Mouse (Mus musculus) intestine, postnatal 0 days (tissue): Measurements from ENCODE around the gene Cdh15. TPM values are rescaled to one million over a fixed set of nuclear protein-coding genes. Genes with fewer than 3 reads are reported as not detected.

Experiments
- ATAC-seq: fragments of 200-750 bp; cut with Nextera tagmentation; 2 replicates; pipeline ENCODE4 v1.8.0; 2017; ENCODE audit warnings: mild to moderate bottlenecking, moderate TSS enrichment, moderate library complexity
- H3K27ac ChIP-seq: fragments of 300-500 bp; sonication (generic); 2 replicates; pipeline ENCODE4 v1.5.1; 2014; ENCODE audit warnings: mild to moderate bottlenecking, low read depth, low read length, moderate library complexity
- H3K27me3 ChIP-seq: fragments of 300-500 bp; sonication (generic); replicated peaks from 2 replicates; pipeline ENCODE4 v1.6.1; 2014; ENCODE audit warnings: low read length, mixed read lengths; ENCODE audit not compliant: control insufficient read depth, insufficient read depth
- H3K36me3 ChIP-seq: fragments of 300-500 bp; sonication (generic); 2 replicates; pipeline ENCODE4 v1.6.1; 2014; ENCODE audit warnings: mild to moderate bottlenecking, moderate library complexity; ENCODE audit not compliant: control insufficient read depth, insufficient read depth
- H3K4me1 ChIP-seq: fragments of 300-500 bp; sonication (generic); replicated peaks from 2 replicates; pipeline ENCODE4 v1.6.1; 2014; ENCODE audit warnings: antibody characterized with exemption, low read length, mixed read lengths; ENCODE audit not compliant: control insufficient read depth, insufficient read depth
- H3K4me2 ChIP-seq: fragments of 300-500 bp; sonication (generic); replicated peaks from 2 replicates; pipeline ENCODE4 v1.6.1; 2014; ENCODE audit warnings: low read depth, mild to moderate bottlenecking, moderate library complexity
- H3K4me3 ChIP-seq: fragments of 300-500 bp; sonication (generic); 2 replicates; pipeline ENCODE4 v1.5.1; 2014; ENCODE audit warnings: low read depth, low read length
- H3K9ac ChIP-seq: fragments of 300-500 bp; sonication (generic); 2 replicates; pipeline ENCODE4 v1.6.1; 2014; ENCODE audit warnings: mild to moderate bottlenecking, low read depth, low read length
- H3K9me3 ChIP-seq: fragments of 300-500 bp; sonication (generic); 2 replicates; pipeline ENCODE4 v1.6.1; 2016; ENCODE audit warnings: mixed run types; ENCODE audit not compliant: control insufficient read depth
- CTCF ChIP-seq: sonication (generic); IDR thresholded peaks from 2 replicates; pipeline ENCODE4 v1.5.1; 2016; ENCODE audit warnings: low read depth, mild to moderate bottlenecking, control low read depth, antibody characterized with exemption, moderate library complexity
- WGBS: fragments of 180-500 bp; shearing (Covaris S2); extraction: QIAGEN DNeasy Blood & Tissue Kit; methylation state at CpG from one replicate; pipeline ENCODE4 v1.1.7; 2014; 5-methylcytosine and 5-hydroxymethylcytosine counted together
- polyA plus RNA-seq: library from polyadenylated mRNA; unstranded; fragments of >200 nt; fragmentation: Nextera tagmentation; extraction: Ambion mirVana; gene quantifications from 2 replicates; pipeline ENCODE4 v1.2.1, GENCODE M21; 2015

Cdh15 gene
- polyA plus RNA-seq: 0.04 and 0.07 TPM in 2 replicates

- Histone ChIP-seq H3K27ac (no peak within 1 kb of the TSS), H3K4me1 (no peaks in the 10 kb centered on the region), H3K27me3 (no peaks in the 10 kb centered on the region), H3K36me3 (no peaks in the 10 kb centered on the region), H3K9me3 (no peaks in the 10 kb centered on the region), H3K4me2 (0 out of 2 replicates have a peak within 1 kb of the TSS, but pooled peaks have one; percentile 9), H3K9ac (no peak within 1 kb of the TSS), H3K4me3 (no peak within 1 kb of the TSS)
- 18% methylated on average over 18 of the region's 18 CpGs for WGBS
- 0 out of 2 replicates have a peak, but pooled peaks have one; percentile 53 for ATAC-seq
- no peak for TF ChIP-seq CTCF
Measured at GRCm38 (mm10) chr8:122847829-122848561, at the start of gene Cdh15. Gene Cdh15, plus strand, starts transcription at chr8:122847966.

GRCm38 (mm10) chr8:122803906-122804761 lies 43.6 kb upstream of the Cdh15 start:
- Histone ChIP-seq H3K27ac (no peak overlapping the region), H3K4me2 (no peak overlapping the region), H3K4me1 (no peaks in the 10 kb centered on the region), H3K4me3 (no peak overlapping the region), H3K36me3 (peaks cover 13% of the 10 kb centered on the region), H3K9me3 (no peaks in the 10 kb centered on the region), H3K9ac (no peak overlapping the region), H3K27me3 (no peaks in the 10 kb centered on the region)
- TF ChIP-seq CTCF: no peak
- ATAC-seq: no peak
- 57% methylated on average over 15 of the region's 15 CpGs for WGBS

- 69% methylated on average over 3 of the region's 3 CpGs for WGBS
Measured at GRCm38 (mm10) chr8:122805349-122805748, 42.4 kb upstream of the Cdh15 start.

GRCm38 (mm10) chr8:122806956-122807538 lies 40.7 kb upstream of the Cdh15 start:
- no peaks in the 10 kb centered on the region for H3K27me3 ChIP-seq
- H3K9me3 ChIP-seq: no peaks in the 10 kb centered on the region
- no peak overlapping the region for H3K9ac ChIP-seq
- no peak overlapping the region for H3K4me2 ChIP-seq
- no peak for ATAC-seq
- WGBS: 67% methylated on average over 7 of the region's 7 CpGs
- no peak overlapping the region for H3K4me3 ChIP-seq
- H3K27ac ChIP-seq: no peak overlapping the region
- no peaks in the 10 kb centered on the region for H3K4me1 ChIP-seq
- H3K36me3 ChIP-seq: peaks cover 28% of the 10 kb centered on the region
- TF ChIP-seq CTCF: no peak

More at GRCm38 (mm10) chr8:122805349-122805748, 42.4 kb upstream of the Cdh15 start:
- H3K27ac ChIP-seq: no peak overlapping the region
- no peaks in the 10 kb centered on the region for H3K27me3 ChIP-seq
- no peaks in the 10 kb centered on the region for H3K9me3 ChIP-seq
- H3K9ac ChIP-seq: no peak overlapping the region
- H3K36me3 ChIP-seq: peaks cover 13% of the 10 kb centered on the region
- H3K4me3 ChIP-seq: no peak overlapping the region
- no peak overlapping the region for H3K4me2 ChIP-seq
- no peak for ATAC-seq
- no peak for TF ChIP-seq CTCF
- no peaks in the 10 kb centered on the region for H3K4me1 ChIP-seq

GRCm38 (mm10) chr8:122807907-122808306 lies 39.9 kb upstream of the Cdh15 start:
- no peak for TF ChIP-seq CTCF
- H3K36me3 ChIP-seq: peaks cover 23% of the 10 kb centered on the region; the same call in 1 of the 2 replicates
- no peak overlapping the region for H3K4me3 ChIP-seq
- no peak for ATAC-seq
- H3K4me1 ChIP-seq: no peaks in the 10 kb centered on the region
- no peak overlapping the region for H3K9ac ChIP-seq
- H3K9me3 ChIP-seq: no peaks in the 10 kb centered on the region
- no peak overlapping the region for H3K4me2 ChIP-seq
- H3K27ac ChIP-seq: no peak overlapping the region
- no peaks in the 10 kb centered on the region for H3K27me3 ChIP-seq
- WGBS: 88% methylated on average over 4 of the region's 4 CpGs

GRCm38 (mm10) chr8:122810376-122810775 lies 37.4 kb upstream of the Cdh15 start:
- no peak for TF ChIP-seq CTCF
- H3K4me1 ChIP-seq: no peaks in the 10 kb centered on the region
- ATAC-seq: no peak
- H3K27ac ChIP-seq: no peak overlapping the region
- H3K9me3 ChIP-seq: no peaks in the 10 kb centered on the region
- 76% methylated on average over 8 of the region's 8 CpGs for WGBS
- H3K27me3 ChIP-seq: no peaks in the 10 kb centered on the region
- H3K36me3 ChIP-seq: peaks cover 43% of the 10 kb centered on the region
- H3K4me2 ChIP-seq: no peak overlapping the region
- no peak overlapping the region for H3K9ac ChIP-seq
- H3K4me3 ChIP-seq: no peak overlapping the region
